11 mouse cellular contexts compared by ENCODE assay signal in genomic region chr8:121115136-121115535, GRCm38 (mm10). TPM values are rescaled to one million over a fixed set of nuclear protein-coding genes. Genes with fewer than 3 reads are reported as not detected.
DNase-seq lines count a peak whose midpoint lies in the region; ATAC-seq and TF ChIP-seq lines count a peak whose summit lies in the region.
"Had no signal": no experiment of that assay in that cellular context is flagged by ENCODE, and none has a peak within 500 bp of the region (broad histone marks: within the 10 kb centered on the region; RNA-seq: fewer than 3 reads in every experiment).

No protein-coding gene starts in this region.

- H3K27me3 ChIP-seq in kidney, adult 2 months (replicated peaks; ENCODE audit: control insufficient read depth, insufficient read depth, low read length), result peaks cover 6% of the 10 kb centered on the region; the same call in 1 of the 2 replicates
- peaks cover 83% of the 10 kb centered on the region for H3K27me3 ChIP-seq in embryonic facial prominence, embryonic 13.5 days
- peaks cover 74% of the 10 kb centered on the region for H3K27me3 ChIP-seq in limb, embryonic 15.5 days

- no peaks in the 10 kb centered on the region for H3K36me3 ChIP-seq in kidney, adult 2 months (ENCODE audit: control insufficient read depth, insufficient read depth, low read length)
- no peaks in the 10 kb centered on the region for H3K36me3 ChIP-seq in embryonic facial prominence, embryonic 13.5 days
- H3K36me3 ChIP-seq in limb, embryonic 15.5 days, result no peaks in the 10 kb centered on the region
- H3K36me3 ChIP-seq: midbrain, embryonic 13.5 days had no signal

- H3K27ac ChIP-seq in kidney, adult 2 months (ENCODE audit: insufficient read depth, low read depth, low read length), result 0 out of 2 replicates have a peak overlapping the region, but pooled peaks have one; percentile 20
- H3K27ac ChIP-seq in embryonic facial prominence, embryonic 13.5 days, result no peak overlapping the region
- H3K27ac ChIP-seq in limb, embryonic 15.5 days, result no peak overlapping the region
- H3K27ac ChIP-seq: midbrain, embryonic 13.5 days had no signal

- peak overlapping the region; percentile 55 for H3K9ac ChIP-seq in embryonic facial prominence, embryonic 13.5 days
- no peak overlapping the region for H3K9ac ChIP-seq in limb, embryonic 15.5 days
- H3K9ac ChIP-seq: midbrain, embryonic 13.5 days had no signal

- no peak for TF ChIP-seq POLR2A in kidney, adult 2 months (IDR thresholded peaks at IDR 0.05; ENCODE audit: low read depth, low read length)

- H3K9me3 ChIP-seq in embryonic facial prominence, embryonic 13.5 days, result 0 out of 2 replicates have a peak, but pooled peaks cover 3% of the 10 kb centered on the region
- H3K9me3 ChIP-seq in limb, embryonic 15.5 days, result no peaks in the 10 kb centered on the region

- TF ChIP-seq CTCF in kidney, adult 2 months (conservative IDR thresholded peaks at IDR 0.05; ENCODE audit: insufficient read depth, insufficient read length, low read depth, low read length), result no peak

- peak overlapping the region; percentile 30; the same call in 1 of the 2 replicates for H3K4me3 ChIP-seq in kidney, adult 2 months (ENCODE audit: insufficient read depth, low read depth, low read length)
- H3K4me3 ChIP-seq in embryonic facial prominence, embryonic 13.5 days, result peak overlapping the region; percentile 20
- H3K4me3 ChIP-seq in limb, embryonic 15.5 days, result peak overlapping the region; percentile 27
- H3K4me3 ChIP-seq: midbrain, embryonic 13.5 days had no signal

- no peak for DNase-seq in kidney, adult 2 months
- no peak for DNase-seq in kidney, adult 11 months
- peak; percentile 42 for DNase-seq in embryo, embryonic 11 days
- DNase-seq in layer of hippocampus, postnatal 25 days (ENCODE audit: extremely low spot score in 1 of 2, low spot score in 1 of 2), result no peak
- DNase-seq: lung, adult 2 months had no signal

- WGBS in kidney, adult 2 months, result 12% methylated on average over 25 of the region's 25 CpGs
- WGBS in embryonic facial prominence, embryonic 13.5 days, result 1% methylated on average over 25 of the region's 25 CpGs
- 2% methylated on average over 25 of the region's 25 CpGs for whole genome bisulfite sequencing in limb, embryonic 15.5 days

- H3K4me1 ChIP-seq in kidney, adult 2 months (ENCODE audit: control insufficient read depth, insufficient read depth, low read length), result no peaks in the 10 kb centered on the region
- H3K4me1 ChIP-seq in embryonic facial prominence, embryonic 13.5 days, result peaks cover 34% of the 10 kb centered on the region
- H3K4me1 ChIP-seq in limb, embryonic 15.5 days, result peaks cover 34% of the 10 kb centered on the region

- ATAC-seq in embryonic facial prominence, embryonic 13.5 days (ENCODE audit: insufficient number of reproducible peaks, insufficient read depth, low FRiP score, low TSS enrichment, low read depth), result no peak
- ATAC-seq in limb, embryonic 15.5 days (ENCODE audit: insufficient number of reproducible peaks, low FRiP score, low TSS enrichment, low read depth), result no peak
- ATAC-seq in erythroid progenitor cell, adult 5-6 weeks (replicated peaks; ENCODE audit: low FRiP score, poor library complexity, severe bottlenecking), result no peak
- ATAC-seq: midbrain, embryonic 13.5 days had no signal

- H3K4me2 ChIP-seq in embryonic facial prominence, embryonic 13.5 days, result peak overlapping the region; percentile 39
- peak overlapping the region; percentile 31 for H3K4me2 ChIP-seq in limb, embryonic 15.5 days
- H3K4me2 ChIP-seq: midbrain, embryonic 13.5 days had no signal

RNA-seq across cellular contexts. Expression of gene Foxc2, which starts 0.8 kb away (rescaled TPM):
- polyA plus RNA-seq in kidney, adult 2 months (2012; rRNA removed), result 5.8 and 7.4 TPM in 2 replicates
- 3.2 and 3.3 TPM in 2 replicates for polyA plus RNA-seq in embryonic facial prominence, embryonic 13.5 days (2015; fragmentation: Nextera tagmentation; extraction: Ambion mirVana)
- polyA plus RNA-seq in limb, embryonic 15.5 days (2015; fragmentation: Nextera tagmentation; extraction: Ambion mirVana), result 6.4 and 6.8 TPM in 2 replicates
- total RNA-seq in erythroid progenitor cell, adult 5-6 weeks (2015; ENCODE audit: low replicate concordance), result not detected in 2 replicates
- total RNA-seq in erythroid progenitor cell, adult 5-6 weeks (2017; ENCODE audit: low replicate concordance), result not detected in 2 replicates
- total RNA-seq in layer of hippocampus, postnatal 25 days (2021), result under 1 TPM; 0.66 to 0.82 TPM

RNA-seq across cellular contexts. Expression of gene Mthfsd, which starts 6.9 kb away (rescaled TPM):
- polyA plus RNA-seq in kidney, adult 2 months (2012; rRNA removed), result 44.3 and 51.4 TPM in 2 replicates
- polyA plus RNA-seq in embryonic facial prominence, embryonic 13.5 days (2015; fragmentation: Nextera tagmentation; extraction: Ambion mirVana), result 60.5 and 70.5 TPM in 2 replicates
- polyA plus RNA-seq in limb, embryonic 15.5 days (2015; fragmentation: Nextera tagmentation; extraction: Ambion mirVana), result 61.1 and 62.0 TPM in 2 replicates
- 2.9 and 6.7 TPM in 2 replicates for total RNA-seq in erythroid progenitor cell, adult 5-6 weeks (2015; ENCODE audit: low replicate concordance)
- total RNA-seq in erythroid progenitor cell, adult 5-6 weeks (2017; ENCODE audit: low replicate concordance), result 6.4 TPM in 2 replicates
- 10 to 100 TPM; 35.4 to 40.4 TPM for total RNA-seq in layer of hippocampus, postnatal 25 days (2021)

RNA-seq across cellular contexts. Expression of gene Foxl1, which starts 12.6 kb away (rescaled TPM):
- 0.75 and 1.2 TPM in 2 replicates for polyA plus RNA-seq in kidney, adult 2 months (2012; rRNA removed)
- polyA plus RNA-seq in embryonic facial prominence, embryonic 13.5 days (2015; fragmentation: Nextera tagmentation; extraction: Ambion mirVana), result 0.28 and 0.34 TPM in 2 replicates
- 0.20 and 0.29 TPM in 2 replicates for polyA plus RNA-seq in limb, embryonic 15.5 days (2015; fragmentation: Nextera tagmentation; extraction: Ambion mirVana)
- not detected in 2 replicates for total RNA-seq in erythroid progenitor cell, adult 5-6 weeks (2015; ENCODE audit: low replicate concordance)
- not detected in 2 replicates for total RNA-seq in erythroid progenitor cell, adult 5-6 weeks (2017; ENCODE audit: low replicate concordance)
- not detected for total RNA-seq in layer of hippocampus, postnatal 25 days (2021)
- polyA plus RNA-seq: spleen, adult 2 months had no signal

RNA-seq across cellular contexts. Expression of gene Foxf1, which starts 30.9 kb away (rescaled TPM):
- 0.52 and 0.69 TPM in 2 replicates for polyA plus RNA-seq in kidney, adult 2 months (2012; rRNA removed)
- 10.7 and 15.1 TPM in 2 replicates for polyA plus RNA-seq in embryonic facial prominence, embryonic 13.5 days (2015; fragmentation: Nextera tagmentation; extraction: Ambion mirVana)
- 0.22 and 0.37 TPM in 2 replicates for polyA plus RNA-seq in limb, embryonic 15.5 days (2015; fragmentation: Nextera tagmentation; extraction: Ambion mirVana)
- not detected in 2 replicates for total RNA-seq in erythroid progenitor cell, adult 5-6 weeks (2015; ENCODE audit: low replicate concordance)
- not detected in 2 replicates for total RNA-seq in erythroid progenitor cell, adult 5-6 weeks (2017; ENCODE audit: low replicate concordance)
- total RNA-seq in layer of hippocampus, postnatal 25 days (2021), result 1 to 10 TPM in 1 of 2 experiments, under 1 TPM in 1; 0.87 to 1.0 TPM
- total RNA-seq: MEL had no signal
